31 mouse cellular contexts compared by ENCODE assay signal in genomic region chr12:4582326-4582725, GRCm38 (mm10). TPM values are rescaled to one million over a fixed set of nuclear protein-coding genes. Genes with fewer than 3 reads are reported as not detected.
"Had no signal": no experiment of that assay in that cellular context is flagged by ENCODE, and none has a peak within 500 bp of the region (broad histone marks: within the 10 kb centered on the region; RNA-seq: fewer than 3 reads in every experiment).

No protein-coding gene starts in this region.

- H3K27ac ChIP-seq: intestine, embryonic 15.5 days; layer of hippocampus, adult 2 months; limb, embryonic 15.5 days; liver, embryonic 14.5 days; macrophage; neural tube, embryonic 12.5 days; neural tube, embryonic 15.5 days; stomach, postnatal 0 days had no signal

- H3K27me3 ChIP-seq: intestine, embryonic 15.5 days; limb, embryonic 15.5 days; neural tube, embryonic 12.5 days; neural tube, embryonic 15.5 days had no signal

- H3K36me3 ChIP-seq: intestine, embryonic 15.5 days; limb, embryonic 15.5 days; neural tube, embryonic 12.5 days; neural tube, embryonic 15.5 days had no signal

- DNase-seq: kidney, adult 18-20 months; layer of hippocampus, adult 9-11 months; liver, postnatal 0 days; lung, embryonic 14.5 days; midbrain, embryonic 14.5 days; right cerebral cortex, adult 18-20 months; right cerebral cortex, postnatal 14 days; right cerebral cortex, postnatal 4 days; thymus, adult 2 months; thymus, postnatal 14 days; thymus, postnatal 4 days had no signal

- H3K4me1 ChIP-seq: intestine, embryonic 15.5 days; limb, embryonic 15.5 days; neural tube, embryonic 12.5 days; neural tube, embryonic 15.5 days had no signal

- H3K4me2 ChIP-seq: intestine, embryonic 15.5 days; limb, embryonic 15.5 days; liver, embryonic 11.5 days; lung, embryonic 14.5 days; midbrain, embryonic 11.5 days; neural tube, embryonic 12.5 days; neural tube, embryonic 15.5 days had no signal

- ATAC-seq: intestine, embryonic 15.5 days; liver, postnatal 0 days had no signal

- H3K9ac ChIP-seq: intestine, embryonic 15.5 days; limb, embryonic 15.5 days; liver, embryonic 14.5 days; liver, postnatal 0 days; lung, embryonic 14.5 days; neural tube, embryonic 12.5 days; neural tube, embryonic 15.5 days had no signal

- H3K4me3 ChIP-seq: intestine, embryonic 15.5 days; layer of hippocampus, adult 2 months; limb, embryonic 15.5 days; neural tube, embryonic 12.5 days; neural tube, embryonic 15.5 days had no signal

- H3K9me3 ChIP-seq: intestine, embryonic 15.5 days; limb, embryonic 15.5 days; neural tube, embryonic 12.5 days; neural tube, embryonic 15.5 days had no signal

RNA-seq across cellular contexts. Expression of gene Gm3625, which starts 10.4 kb away (rescaled TPM):
- total RNA-seq: layer of hippocampus, adult 2 months; layer of hippocampus, postnatal 25 days; left cerebral cortex, adult 18-20 months; left cerebral cortex, postnatal 25 days; megakaryocyte-erythroid progenitor cell, adult 5-6 weeks; midbrain, postnatal 0 days had no signal
- polyA plus RNA-seq: intestine, embryonic 15.5 days; kidney, embryonic 16.5 days; large intestine, adult 2 months; limb, embryonic 11.5 days; limb, embryonic 15.5 days; liver, embryonic 11.5 days; liver, embryonic 14.5 days; liver, postnatal 0 days; lung, embryonic 14.5 days; lung, postnatal 0 days; macrophage; midbrain, embryonic 11.5 days; midbrain, embryonic 14.5 days; midbrain, postnatal 0 days; neural tube, embryonic 12.5 days; neural tube, embryonic 15.5 days; stomach, embryonic 14.5 days; stomach, postnatal 0 days; thymus, adult 2 months had no signal
